Mouse (Mus musculus): ENCODE results near the gene Nfam1. TPM values are rescaled to one million over a fixed set of nuclear protein-coding genes. Genes with fewer than 3 reads are reported as not detected.
A peak's percentile ranks its signal among the peaks of the same experiment; 100 is the strongest.
"Not testable (repeated sequence)": the region's sequence is repeated elsewhere in the genome, so short reads cannot be mapped to it uniquely, and the experiment has no call there.

Nfam1 gene
- total RNA-seq (2022): 1 to 10 TPM; 2.5 to 4.6 (median 3.8) TPM

GRCm38 (mm10) chr15:83032981-83033541, at the start of gene Nfam1:
Nfam1 (minus strand) TSS chr15:83033306.
- no peak for DNase-seq

GRCm38 (mm10) chr15:83075607-83076525, 42.8 kb upstream of the Nfam1 start:
- no peak for DNase-seq

- DNase-seq: no peak
Measured at GRCm38 (mm10) chr15:83074179-83074578, 41.1 kb upstream of the Nfam1 start.

- DNase-seq: no peak
Measured at GRCm38 (mm10) chr15:83071752-83072151, 38.6 kb upstream of the Nfam1 start.

GRCm38 (mm10) chr15:83070942-83071341, 37.8 kb upstream of the Nfam1 start:
- DNase-seq: no peak

GRCm38 (mm10) chr15:83068270-83068669, 35.2 kb upstream of the Nfam1 start:
- DNase-seq: no peak

- DNase-seq: peak; percentile 70
Measured at GRCm38 (mm10) chr15:83065543-83065942, 32.4 kb upstream of the Nfam1 start.

- not testable (repeated sequence) for DNase-seq
Measured at GRCm38 (mm10) chr15:83062582-83062981, 29.5 kb upstream of the Nfam1 start.

GRCm38 (mm10) chr15:83061689-83062088, 28.6 kb upstream of the Nfam1 start:
- DNase-seq: no peak

- DNase-seq: no peak
Measured at GRCm38 (mm10) chr15:83059233-83059660, 26.1 kb upstream of the Nfam1 start.

GRCm38 (mm10) chr15:83057533-83057932, 24.4 kb upstream of the Nfam1 start:
- no peak for DNase-seq

- DNase-seq: no peak
Measured at GRCm38 (mm10) chr15:83056378-83057083, 23.4 kb upstream of the Nfam1 start.

GRCm38 (mm10) chr15:83055569-83055968, 22.5 kb upstream of the Nfam1 start:
- DNase-seq: no peak

- no peak for DNase-seq
Measured at GRCm38 (mm10) chr15:83053261-83053660, 20.2 kb upstream of the Nfam1 start.

GRCm38 (mm10) chr15:83052341-83053104, 19.4 kb upstream of the Nfam1 start:
- no peak for DNase-seq

- no peak for DNase-seq
Measured at GRCm38 (mm10) chr15:83046730-83047129, 13.6 kb upstream of the Nfam1 start.

- no peak for DNase-seq
Measured at GRCm38 (mm10) chr15:83046308-83046707, 13.2 kb upstream of the Nfam1 start.

GRCm38 (mm10) chr15:83045565-83045964, 12.5 kb upstream of the Nfam1 start:
- DNase-seq: not testable (repeated sequence)

GRCm38 (mm10) chr15:83043362-83043708, 10.2 kb upstream of the Nfam1 start:
- DNase-seq: no peak

GRCm38 (mm10) chr15:83042655-83043361, 9.7 kb upstream of the Nfam1 start:
- DNase-seq: no peak

- no peak for DNase-seq
Measured at GRCm38 (mm10) chr15:83040156-83040555, 7.0 kb upstream of the Nfam1 start.

- no peak for DNase-seq
Measured at GRCm38 (mm10) chr15:83038812-83039211, 5.7 kb upstream of the Nfam1 start.
